13 mouse cellular contexts compared by ENCODE assay signal in the genomic region with DNA sequence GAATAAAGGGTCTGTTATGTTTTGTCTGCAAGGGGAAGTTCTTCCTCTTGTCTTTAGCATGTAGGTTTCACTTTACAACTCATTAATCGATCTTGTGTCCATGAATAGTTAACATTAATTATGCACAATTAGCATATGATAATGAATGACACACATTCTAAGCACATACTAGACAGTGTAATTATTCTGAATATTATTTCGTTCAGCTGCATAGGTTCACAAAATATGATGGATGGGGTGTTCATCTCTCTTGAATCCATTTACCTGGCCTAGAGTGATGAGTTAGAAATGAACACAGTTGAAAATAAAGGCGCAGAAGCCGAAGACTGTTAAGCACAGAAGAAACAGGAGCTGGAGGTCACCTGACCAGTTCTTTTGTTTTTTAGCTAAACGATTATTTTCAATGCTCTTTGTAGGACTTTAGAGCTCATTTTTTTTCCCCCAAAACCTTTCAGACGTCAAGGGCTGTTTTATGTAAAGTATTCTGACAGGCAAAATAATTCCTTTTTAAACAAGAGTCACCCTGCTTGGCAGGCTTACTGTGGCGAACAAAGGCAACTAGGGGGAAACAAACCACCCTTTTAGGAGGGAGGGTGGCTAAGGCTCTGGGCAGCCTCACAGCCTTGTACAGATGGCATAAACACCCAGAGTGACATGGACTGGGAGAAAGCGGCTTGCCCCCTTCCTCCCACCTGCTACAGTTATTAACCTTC.
A peak's percentile ranks its signal among the peaks of the same experiment; 100 is the strongest.
DNase-seq lines count a peak whose midpoint lies in the region; ATAC-seq and TF ChIP-seq lines count a peak whose summit lies in the region.
"Had no signal": no experiment of that assay in that cellular context is flagged by ENCODE, and none has a peak within 500 bp of the region (broad histone marks: within the 10 kb centered on the region; RNA-seq: fewer than 3 reads in every experiment).

No protein-coding gene starts in this region.

- DNase-seq in left cerebral cortex, adult 2 months (ENCODE audit: extremely low spot score in 1 of 2, low spot score in 2 of 2) = no peak
- DNase-seq in left cerebral cortex, adult 11 months (ENCODE audit: low spot score) = no peak
- DNase-seq in hindbrain, embryonic 14.5 days (ENCODE audit: low spot score) = no peak
- no peak for DNase-seq in urinary bladder, postnatal 25 days (ENCODE audit: low spot score)
- DNase-seq: adrenal gland, adult 2 months; liver; right cerebral cortex, postnatal 14 days had no signal

- no peak for TF ChIP-seq POLR2A in olfactory bulb, adult 2 months (IDR thresholded peaks at IDR 0.05; ENCODE audit: insufficient read depth, low read depth, low read length)

- no peaks in the 10 kb centered on the region for H3K36me3 ChIP-seq in embryonic facial prominence, embryonic 15.5 days
- no peaks in the 10 kb centered on the region for H3K36me3 ChIP-seq in hindbrain, embryonic 14.5 days (replicated peaks; ENCODE audit: control insufficient read depth, insufficient read depth)
- H3K36me3 ChIP-seq: heart, embryonic 15.5 days had no signal

- H3K4me1 ChIP-seq in embryonic facial prominence, embryonic 15.5 days = peaks cover 4% of the 10 kb centered on the region; the same call in 1 of the 2 replicates
- H3K4me1 ChIP-seq in hindbrain, embryonic 14.5 days (replicated peaks; ENCODE audit: control insufficient read depth, insufficient read depth, low read length) = peaks cover 19% of the 10 kb centered on the region
- peaks cover 6% of the 10 kb centered on the region for H3K4me1 ChIP-seq in olfactory bulb, adult 2 months (ENCODE audit: control insufficient read depth, insufficient read depth, low read length)

- peak overlapping the region; percentile 63 for H3K27ac ChIP-seq in left cerebral cortex, adult 2 months
- H3K27ac ChIP-seq in embryonic facial prominence, embryonic 15.5 days (replicated peaks) = no peak overlapping the region
- H3K27ac ChIP-seq in hindbrain, embryonic 14.5 days = peak overlapping the region; percentile 73
- peak overlapping the region; percentile 35 for H3K27ac ChIP-seq in olfactory bulb, adult 2 months (ENCODE audit: insufficient read depth, low read depth, low read length)
- H3K27ac ChIP-seq: heart, embryonic 15.5 days had no signal

- no peak overlapping the region for H3K4me2 ChIP-seq in embryonic facial prominence, embryonic 15.5 days (replicated peaks)
- peak overlapping the region; percentile 28; the same call in 1 of the 2 replicates for H3K4me2 ChIP-seq in hindbrain, embryonic 14.5 days (replicated peaks)
- H3K4me2 ChIP-seq: heart, embryonic 15.5 days had no signal

- H3K9me3 ChIP-seq in embryonic facial prominence, embryonic 15.5 days (replicated peaks) = no peaks in the 10 kb centered on the region
- no peaks in the 10 kb centered on the region for H3K9me3 ChIP-seq in hindbrain, embryonic 14.5 days (ENCODE audit: control insufficient read depth, low read length)
- H3K9me3 ChIP-seq: heart, embryonic 15.5 days had no signal

- H3K4me3 ChIP-seq in left cerebral cortex, adult 2 months = no peak overlapping the region
- H3K4me3 ChIP-seq in embryonic facial prominence, embryonic 15.5 days (replicated peaks) = no peak overlapping the region
- H3K4me3 ChIP-seq in hindbrain, embryonic 14.5 days (replicated peaks; ENCODE audit: low read length) = no peak overlapping the region
- no peak overlapping the region for H3K4me3 ChIP-seq in olfactory bulb, adult 2 months (ENCODE audit: insufficient read depth, low read depth, low read length)
- H3K4me3 ChIP-seq: heart, embryonic 15.5 days had no signal

- 44% methylated on average over 8 of the region's 8 CpGs for WGBS in embryonic facial prominence, embryonic 15.5 days
- 21% methylated on average over 8 of the region's 8 CpGs for WGBS in hindbrain, embryonic 14.5 days
- WGBS in olfactory bulb, adult 2 months = 26% methylated on average over 8 of the region's 8 CpGs

- no peak for TF ChIP-seq CTCF in left cerebral cortex, adult 2 months (IDR thresholded peaks at IDR 0.05)
- TF ChIP-seq CTCF in olfactory bulb, adult 2 months (IDR thresholded peaks at IDR 0.05; ENCODE audit: insufficient read depth, low read depth, low read length) = no peak

- ATAC-seq in embryonic facial prominence, embryonic 15.5 days (ENCODE audit: insufficient number of reproducible peaks, low FRiP score, low TSS enrichment, low read depth) = peak; percentile 39
- peak; percentile 78; the same call in 1 of the 2 replicates for ATAC-seq in hindbrain, embryonic 14.5 days (ENCODE audit: low FRiP score)
- ATAC-seq in megakaryocyte progenitor cell, adult 5-6 weeks (replicated peaks; ENCODE audit: poor library complexity) = no peak
- ATAC-seq in activated CD4-positive, CD25-positive, alpha-beta regulatory T cell, adult 4 months = no peak
- ATAC-seq: lung, postnatal 0 days had no signal

- no peaks in the 10 kb centered on the region for H3K27me3 ChIP-seq in embryonic facial prominence, embryonic 15.5 days
- H3K27me3 ChIP-seq in hindbrain, embryonic 14.5 days (ENCODE audit: control insufficient read depth, insufficient read depth, low read length) = no peaks in the 10 kb centered on the region
- H3K27me3 ChIP-seq: heart, embryonic 15.5 days had no signal

- intact Hi-C loops in left cerebral cortex, adult 2 months (cut with DNase I) = no loop called here

- no peak overlapping the region for H3K9ac ChIP-seq in embryonic facial prominence, embryonic 15.5 days
- peak overlapping the region; percentile 38 for H3K9ac ChIP-seq in hindbrain, embryonic 14.5 days
- H3K9ac ChIP-seq: heart, embryonic 15.5 days had no signal

Comparison
In these comparisons a context has a peak if more than half of its experiments do, and no peak if none do; other contexts are left out.
1. ATAC-seq: peak in embryonic facial prominence, embryonic 15.5 days (single experiment) and hindbrain, embryonic 14.5 days (single experiment); none in megakaryocyte progenitor cell, adult 5-6 weeks (single experiment) and activated CD4-positive, CD25-positive, alpha-beta regulatory T cell, adult 4 months (single experiment).